Mouse (Mus musculus) C3H10T1/2 (cell line): ENCODE results near the gene Apol9a. TPM values are rescaled to one million over a fixed set of nuclear protein-coding genes. Genes with fewer than 3 reads are reported as not detected.

ENCODE experiments used
- polyA plus RNA-seq, 2 experiments: library from polyadenylated mRNA; unstranded; fragments of >200 nt; fragmentation: generic; extraction: Trizol; gene quantifications; one replicate each; pipeline ENCODE4 v1.2.1; 2012; ENCODE audit warnings: missing spikeins in 2 of 2

The Apol9a gene
- polyA plus RNA-seq = 10 to 100 TPM; 13.5 to 90.2 TPM

DNA sequence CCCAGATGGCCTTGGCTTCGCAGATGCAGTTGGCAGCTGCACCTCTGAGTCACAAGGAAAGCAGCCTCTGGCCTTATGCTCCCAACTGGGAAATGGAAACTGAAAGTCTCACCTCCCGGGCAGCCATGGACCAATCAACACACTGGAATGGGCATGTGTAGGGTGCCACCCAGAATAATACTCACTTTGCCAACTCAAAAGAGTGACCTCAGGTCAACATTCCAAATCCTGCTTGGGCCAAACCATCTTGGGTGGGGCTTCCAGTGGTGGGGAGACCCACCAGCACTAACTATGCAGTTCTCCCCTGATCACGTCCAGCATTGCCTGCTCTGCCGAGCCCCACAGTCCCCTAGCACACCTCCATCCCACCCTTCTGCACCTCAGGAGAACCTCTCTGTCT is at the start of gene Apol9a:
Gene Apol9a (minus strand): TSS at position 101 of the 400 bp plus-strand sequence.

DNA sequence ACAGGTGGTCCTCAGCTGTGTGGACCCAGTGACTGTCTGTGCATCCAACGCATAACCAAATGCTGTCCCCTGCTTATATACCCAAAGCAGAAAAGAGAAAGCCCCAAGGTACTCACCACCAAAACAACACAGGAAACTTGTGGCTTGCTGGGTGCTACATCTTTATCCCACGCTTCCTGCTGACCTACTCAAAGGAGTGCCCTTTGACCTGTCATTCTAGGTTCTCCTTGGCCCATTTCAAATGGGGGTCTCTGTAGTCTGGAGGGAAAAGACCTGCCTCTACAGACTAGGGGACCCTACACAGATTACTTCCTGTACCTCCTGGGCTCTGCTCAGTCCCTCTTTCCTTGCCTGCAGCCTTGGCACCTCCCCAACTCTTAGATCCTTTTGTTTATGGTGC is 36.5 kb upstream of the Apol9a start, which contains the start of gene Apol7b:
Gene Apol7b (minus strand): TSS at position 101 of the 400 bp plus-strand sequence.

DNA sequence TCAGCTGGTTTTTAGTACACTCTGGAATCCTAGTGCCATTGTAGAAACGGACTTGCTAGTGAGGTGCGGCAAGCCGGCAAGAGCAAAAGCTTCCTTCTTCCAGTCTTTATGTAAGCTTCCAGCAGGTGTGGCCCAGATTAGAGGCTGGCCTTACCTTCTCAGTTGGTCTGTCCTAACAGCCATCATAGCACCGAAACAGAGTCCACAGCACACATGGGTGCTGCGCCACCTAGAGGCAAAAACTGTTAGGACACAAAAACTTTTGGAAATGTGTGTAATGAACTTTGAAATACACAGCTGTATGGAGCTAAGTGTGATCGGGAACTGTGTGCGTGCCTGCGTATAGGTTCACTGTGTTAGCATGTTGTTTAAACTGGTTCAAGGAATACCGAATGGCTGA is 11.9 kb downstream of the Apol9a start, which contains the start of gene Apol7a:
Gene Apol7a (minus strand): TSS at position 84 of the 400 bp plus-strand sequence.

Other genes starting within 250 kb of the Apol9a start
- 10 to 100 TPM in 1 of 2 experiments, 1 to 10 TPM in 1; 9.3 to 77.7 TPM for gene Rbfox2, start 104.1 kb downstream of the Apol9a start, polyA plus RNA-seq
- gene Apol7a, start 12.0 kb downstream of the Apol9a start, polyA plus RNA-seq = 1 to 10 TPM in 1 of 2 experiments, under 1 TPM in 1; 0.19 to 1.6 TPM
- gene Apol7b, start 36.4 kb upstream of the Apol9a start, polyA plus RNA-seq = not detected
- gene Apol10a, start 65.9 kb upstream of the Apol9a start, polyA plus RNA-seq = not detected
- gene Apol11a, start 97.1 kb upstream of the Apol9a start, polyA plus RNA-seq = under 1 TPM; 0.04 to 0.12 TPM
- gene Apol7c, start 122.2 kb upstream of the Apol9a start, polyA plus RNA-seq = not detected
- not detected for gene 1700025B11Rik, start 150.8 kb upstream of the Apol9a start, polyA plus RNA-seq
- 1 to 10 TPM in 1 of 2 experiments, under 1 TPM in 1; 0.25 to 3.8 TPM for gene Apol10b, start 185.0 kb upstream of the Apol9a start, polyA plus RNA-seq
- not detected for gene Gm36245, start 188.1 kb upstream of the Apol9a start, polyA plus RNA-seq
- not detected for gene Apol11b, start 232.2 kb upstream of the Apol9a start, polyA plus RNA-seq